Mouse (Mus musculus) cerebellum, postnatal 10 days (tissue): ENCODE results near the gene Kdelc1.

Experiments used
- DNase-seq, 2 experiments: peaks; one replicate each; pipeline ENCODE4 v3.0.0; 2021; ENCODE audit warnings: mixed read lengths in 2 of 2

The Kdelc1 gene

DNA sequence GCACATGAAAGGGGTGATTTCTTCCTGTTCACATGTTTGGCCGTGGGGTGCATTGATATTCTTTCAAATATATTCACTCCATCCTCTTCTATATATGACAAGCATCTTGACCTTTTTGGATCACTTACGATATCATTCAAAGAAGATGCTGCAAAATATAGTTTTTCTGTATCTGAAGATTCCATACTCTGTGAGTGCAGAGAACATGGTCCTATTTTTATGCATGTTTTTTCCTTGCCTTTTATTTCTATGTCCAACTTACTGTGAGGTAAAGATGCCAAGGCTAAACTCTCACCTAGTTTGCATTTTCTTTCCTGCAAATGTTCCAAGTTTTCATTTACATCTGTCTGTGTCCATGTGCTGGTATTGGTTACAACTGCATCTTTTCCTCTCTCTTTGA, 56.8 kb downstream of the Kdelc1 start, which contains the start of gene Gm8251:
Gene Gm8251 (minus strand): TSS at position 101 of the 400 bp plus-strand sequence.
- no peak for DNase-seq

DNA sequence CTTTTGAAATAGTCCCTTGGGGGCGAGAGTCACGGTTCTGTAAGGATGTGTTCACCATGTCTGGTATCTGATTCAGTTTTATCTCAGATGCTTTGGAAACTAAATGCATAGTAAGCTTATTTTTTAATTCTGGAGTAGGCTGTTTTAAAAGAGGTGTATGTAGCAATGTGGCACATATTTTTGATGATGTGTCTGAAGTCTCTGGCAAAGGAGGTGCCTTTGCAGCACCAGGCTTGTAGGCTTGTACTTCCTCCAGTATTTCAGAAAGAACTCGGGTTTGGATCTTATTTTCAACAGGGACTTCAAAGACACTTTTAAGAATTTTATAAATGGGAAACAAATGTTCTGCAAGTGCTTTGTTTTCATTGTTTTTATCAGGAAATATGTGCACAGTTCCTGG, 60.8 kb downstream of the Kdelc1 start:
- DNase-seq: no peak
